Mouse (Mus musculus) heart, postnatal 36 days (tissue): ENCODE data around the gene Fam170b. TPM values are rescaled to one million over a fixed set of nuclear protein-coding genes. Genes with fewer than 3 reads are reported as not detected.

Experiments
- DNase-seq, 2 experiments: peaks; one replicate each; pipeline ENCODE4 v3.0.0; 2021 to 2022
- intact Hi-C: fragments of 180-260 bp; cut with DNase I; formaldehyde crosslinking; loops from one replicate; pipeline ENCODE4 v1.15.1; 2025
- total RNA-seq, 2 experiments: library from RNA; stranded (reverse); gene quantifications; 2 replicates each; pipeline ENCODE4 v1.2.3; 2021

Fam170b gene
- total RNA-seq, 2 experiments from 2014 or later, result 0.17 TPM; not detected in 1

DNA sequence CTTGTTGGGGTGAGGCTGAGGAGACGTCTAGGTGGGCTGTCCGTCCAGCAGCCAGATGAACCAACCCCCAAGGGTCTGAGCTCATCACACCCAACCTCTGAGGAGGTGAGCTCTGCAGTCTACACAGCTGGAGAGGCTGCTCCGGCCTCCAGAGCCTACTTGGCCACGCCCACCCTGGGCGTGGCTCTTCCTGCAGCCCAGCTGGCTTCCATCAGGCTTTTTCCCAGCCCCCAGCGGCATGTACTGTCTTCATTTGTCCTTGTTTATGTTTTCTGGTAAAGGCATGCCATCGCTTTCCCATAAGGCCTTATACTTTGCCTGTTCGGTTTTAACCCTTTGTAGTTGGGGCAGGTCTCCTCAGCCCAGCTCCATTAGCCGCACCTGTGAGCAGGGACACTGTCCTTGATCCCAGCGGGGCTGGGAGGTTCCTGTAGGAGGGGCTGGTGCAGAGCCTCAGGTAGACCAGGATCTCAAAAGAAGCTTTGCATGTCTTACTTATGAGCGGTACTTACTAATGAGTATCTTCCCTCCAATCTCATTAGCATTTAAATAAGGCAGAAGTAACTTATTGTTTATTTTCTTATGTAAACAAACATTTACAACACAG is 8.2 kb upstream of the Fam170b start:
- peak in 1 of 2 experiments; percentile 26 for DNase-seq
- intact Hi-C loops, result no loop called here

DNA sequence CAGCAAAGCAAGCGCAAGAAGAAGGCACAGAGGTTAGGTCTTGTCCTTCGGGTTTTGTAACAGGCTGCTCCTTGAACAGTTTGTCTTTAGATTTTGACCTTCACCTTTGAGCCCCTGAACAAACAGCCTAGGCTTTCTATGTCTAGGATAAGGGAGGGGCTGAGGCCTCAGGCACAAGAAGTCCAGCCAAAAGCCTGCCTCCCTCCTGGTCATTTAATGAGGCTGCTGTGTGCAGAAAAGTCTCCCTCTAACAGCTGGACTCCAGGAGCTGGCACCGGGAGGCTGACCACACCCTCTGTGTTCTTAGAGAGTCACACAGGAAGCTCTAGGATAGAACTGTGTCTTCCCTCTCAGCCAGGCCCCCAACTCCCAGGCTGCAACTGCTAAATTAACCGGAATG is 6.6 kb upstream of the Fam170b start:
- peak; percentile 52 to 58 for DNase-seq
- intact Hi-C loops, result no loop called here

DNA sequence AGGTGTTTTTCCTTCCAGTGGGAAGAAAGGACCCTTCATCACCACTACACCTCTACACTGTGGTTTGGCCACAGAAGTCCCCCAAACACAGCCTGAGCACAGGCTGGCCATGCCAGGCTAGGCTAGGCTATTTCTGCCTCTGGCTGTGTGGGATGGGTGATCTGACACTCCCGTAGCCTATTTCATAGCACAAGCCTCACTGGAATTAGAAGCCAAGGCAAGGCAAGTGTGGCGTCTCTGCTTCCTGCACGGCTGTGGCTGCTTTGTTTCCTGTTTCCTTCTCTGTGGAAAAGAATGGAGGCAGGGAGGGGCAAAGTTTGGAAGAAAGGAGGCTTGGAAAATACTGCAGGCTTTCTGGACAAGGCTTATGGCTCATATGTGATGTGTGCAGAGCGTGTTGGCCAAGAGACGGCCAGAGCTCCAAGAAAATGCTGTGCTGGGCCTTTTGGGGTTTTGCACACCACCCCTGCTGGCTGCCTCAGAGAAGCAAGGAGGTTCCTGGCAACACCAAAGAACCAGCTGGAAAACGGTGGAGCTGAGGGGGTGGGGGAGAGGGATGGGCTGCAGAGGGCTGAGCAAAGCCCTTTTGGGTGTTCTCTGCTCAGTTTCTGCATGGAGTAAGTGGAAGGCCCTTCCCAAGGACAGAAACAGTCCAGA is 5.6 kb upstream of the Fam170b start:
- DNase-seq, result peak; percentile 43 to 57
- intact Hi-C loops, result no loop called here

DNA sequence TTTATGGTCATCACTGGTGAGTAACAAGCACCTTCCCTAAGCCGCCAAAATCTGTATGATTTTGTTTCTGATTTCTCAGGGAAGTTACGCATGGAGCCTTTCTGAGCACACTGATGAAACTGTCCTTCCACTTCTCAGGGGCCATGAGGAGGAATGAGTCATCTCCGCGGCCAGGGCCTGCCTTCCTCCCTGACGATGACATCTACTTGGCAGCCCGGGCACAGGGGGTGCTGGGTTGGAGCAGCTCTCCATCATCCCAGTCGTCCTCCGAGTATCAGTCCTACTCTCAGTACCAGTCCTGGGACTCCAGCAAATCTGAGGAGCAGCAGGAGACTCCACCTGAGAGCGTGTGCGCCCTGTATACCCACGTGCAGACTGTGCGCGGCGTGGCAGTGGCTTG is 1.4 kb downstream of the Fam170b start:
- intact Hi-C loops, result no loop called here
- DNase-seq, result no peak

DNA sequence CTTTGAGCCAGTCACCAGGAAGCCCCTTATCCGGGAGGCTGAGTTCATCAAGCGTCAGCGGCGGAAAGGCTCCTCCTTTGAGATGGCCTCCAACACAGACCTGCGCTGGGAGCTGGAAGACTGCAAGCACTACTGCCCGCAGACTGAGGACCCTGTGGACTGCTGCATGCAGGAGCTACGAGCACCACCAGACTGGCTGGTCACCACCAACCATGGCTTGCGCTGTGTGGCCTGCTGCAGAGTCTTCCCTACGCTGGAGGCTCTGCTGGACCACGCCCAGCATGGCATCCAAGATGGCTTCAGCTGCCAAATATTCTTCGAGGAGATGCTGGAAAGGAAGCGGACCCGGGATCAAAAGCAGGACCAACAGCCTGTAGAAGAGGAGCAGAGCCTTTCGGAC is 1.8 kb downstream of the Fam170b start:
- intact Hi-C loops, result no loop called here
- DNase-seq, result no peak

DNA sequence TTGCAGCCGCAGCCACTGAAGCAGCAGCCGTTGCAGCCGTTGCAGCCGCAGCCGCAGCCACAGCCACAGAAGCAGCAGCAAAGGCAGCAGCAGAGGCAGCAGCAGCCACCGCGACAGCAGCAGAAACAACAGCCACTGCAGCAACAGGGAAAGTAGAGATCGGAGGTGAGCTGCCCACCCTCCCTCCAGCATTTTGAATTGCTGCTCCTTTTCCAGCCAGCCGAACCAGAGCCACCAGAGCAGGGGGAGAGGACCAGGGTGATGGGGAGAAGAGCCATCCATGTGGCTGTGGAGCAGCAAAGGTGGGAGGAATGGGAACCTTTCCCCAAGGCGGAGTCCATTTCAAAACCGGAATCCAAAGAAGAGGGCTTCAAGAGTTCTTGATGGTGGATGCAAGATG is 2.4 kb downstream of the Fam170b start:
- no peak for DNase-seq
- intact Hi-C loops, result no loop called here

DNA sequence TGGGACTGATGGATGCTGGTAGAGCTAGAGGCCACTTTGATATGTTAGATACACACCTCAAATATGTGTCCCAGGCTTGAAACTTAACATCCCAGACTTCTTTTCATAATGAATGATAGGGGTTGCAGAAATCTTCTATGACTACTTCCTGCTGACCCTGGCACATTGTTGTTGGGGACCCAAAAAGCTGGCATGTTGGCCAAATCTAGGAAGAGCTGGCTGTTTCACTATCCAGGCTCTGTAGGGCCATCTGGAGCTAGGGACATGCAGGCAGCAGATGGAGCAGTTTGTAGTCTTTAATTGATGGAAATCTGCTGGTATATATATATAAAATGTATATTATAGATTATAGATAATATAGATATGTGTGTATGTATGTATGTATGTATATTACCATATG is 8.3 kb downstream of the Fam170b start:
- intact Hi-C loops, result no loop called here
- DNase-seq, result no peak

DNA sequence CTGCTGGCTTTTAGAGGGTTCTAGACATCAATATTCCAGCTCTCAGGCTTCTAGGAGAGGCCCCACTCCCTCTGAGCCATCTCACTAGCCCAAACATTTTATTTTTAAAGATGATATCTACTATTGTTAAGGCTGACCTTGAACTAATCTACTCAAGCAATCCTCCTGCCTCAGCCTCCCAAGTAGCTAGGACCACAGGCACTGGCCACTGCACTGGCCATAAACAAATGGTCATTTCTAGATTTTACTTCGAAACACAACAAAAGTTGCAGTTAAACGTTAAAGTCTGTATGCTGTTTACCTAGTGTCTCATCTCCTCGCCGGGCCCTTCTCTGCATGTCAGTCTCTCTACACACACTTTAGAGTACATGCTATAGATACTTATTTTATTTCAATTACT is 20.3 kb downstream of the Fam170b start:
- DNase-seq, result no peak
- intact Hi-C loops, result loop anchor here (2.0 kb wide), 1 partner anchor 35 kb away; no protein-coding TSS in a partner anchor

DNA sequence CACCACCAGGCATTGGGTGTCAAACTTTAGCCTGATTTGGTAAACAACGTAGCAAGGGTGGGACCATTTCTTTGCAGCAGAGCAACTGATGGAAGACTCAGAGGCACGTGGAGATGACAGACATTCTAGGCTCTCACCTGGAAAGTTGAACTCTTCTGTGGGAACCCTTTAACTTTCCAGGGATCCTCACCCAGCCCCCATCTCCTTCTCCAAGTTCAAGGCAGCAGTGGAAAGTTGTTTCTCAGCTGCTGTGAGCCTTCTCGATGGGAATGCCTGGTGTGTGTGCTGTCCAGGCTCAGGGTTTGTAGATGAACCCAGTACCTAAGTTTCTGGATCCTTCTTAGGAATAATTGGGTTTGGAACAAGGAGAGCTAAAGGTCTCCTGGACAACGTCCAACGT is 22.5 kb downstream of the Fam170b start:
- DNase-seq, result no peak
- intact Hi-C loops, result loop anchor here (2.0 kb wide), 1 partner anchor 105 kb away; no protein-coding TSS in a partner anchor

DNA sequence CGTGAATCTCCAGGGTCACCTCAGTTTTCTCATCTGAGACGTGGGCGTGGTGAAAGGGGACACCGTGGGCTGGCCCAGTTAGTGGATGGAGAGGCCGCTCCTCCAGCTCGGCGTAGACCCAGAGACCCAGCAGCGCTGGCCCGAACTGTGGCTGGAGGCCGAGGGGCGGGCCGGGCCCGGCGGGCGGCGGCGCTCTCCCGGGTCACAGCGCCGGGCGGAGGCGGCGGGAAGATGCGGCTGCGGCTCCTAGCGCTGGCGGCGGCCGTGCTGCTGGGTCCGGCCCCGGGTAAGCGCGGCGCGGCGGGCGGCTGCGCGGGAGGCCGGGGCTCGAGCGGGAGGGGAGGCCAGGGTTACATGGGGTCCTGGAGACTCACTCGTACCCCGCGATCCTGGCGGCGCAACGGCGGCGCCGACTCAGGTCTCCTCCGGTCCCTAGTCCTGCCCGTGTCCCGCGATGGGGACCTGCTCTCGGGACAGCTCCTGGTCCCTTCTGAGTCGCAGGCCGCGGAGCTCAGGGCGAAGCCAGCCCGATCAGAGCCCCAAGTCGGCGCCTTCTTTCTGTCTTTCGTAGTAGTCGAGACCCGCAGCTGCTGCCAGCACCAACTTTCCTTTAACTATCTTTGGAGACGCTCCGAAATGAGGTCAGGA is 23.0 kb downstream of the Fam170b start, which contains the start of gene Vstm4:
Vstm4 (plus strand) TSS at position 76 of the 648 bp plus-strand sequence.
- peak; percentile 72 to 78 for DNase-seq
- intact Hi-C loops, result loop anchor here (2.0 kb wide), 1 partner anchor 104 kb away; no protein-coding TSS in a partner anchor

DNA sequence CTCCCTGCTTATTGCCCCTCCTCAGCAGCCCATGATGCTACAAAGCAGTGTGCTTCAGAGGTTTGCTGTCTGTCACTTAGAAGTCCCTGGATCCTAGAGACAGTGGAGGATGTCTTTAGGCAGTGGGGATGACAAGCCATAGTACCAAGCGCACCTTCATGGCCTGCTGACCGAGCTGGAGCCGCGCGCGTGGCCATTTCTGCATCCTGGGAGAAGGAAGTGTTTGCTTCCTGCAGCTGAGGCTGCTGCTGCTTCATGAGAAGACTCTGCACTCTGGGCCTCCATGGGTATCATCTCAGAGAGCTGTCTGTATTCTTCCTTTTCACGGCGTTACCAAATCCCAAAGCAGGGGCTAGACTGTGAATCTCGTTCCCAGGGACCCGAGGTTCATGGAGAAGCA is 24.6 kb downstream of the Fam170b start:
- intact Hi-C loops, result no loop called here
- DNase-seq, result no peak

DNA sequence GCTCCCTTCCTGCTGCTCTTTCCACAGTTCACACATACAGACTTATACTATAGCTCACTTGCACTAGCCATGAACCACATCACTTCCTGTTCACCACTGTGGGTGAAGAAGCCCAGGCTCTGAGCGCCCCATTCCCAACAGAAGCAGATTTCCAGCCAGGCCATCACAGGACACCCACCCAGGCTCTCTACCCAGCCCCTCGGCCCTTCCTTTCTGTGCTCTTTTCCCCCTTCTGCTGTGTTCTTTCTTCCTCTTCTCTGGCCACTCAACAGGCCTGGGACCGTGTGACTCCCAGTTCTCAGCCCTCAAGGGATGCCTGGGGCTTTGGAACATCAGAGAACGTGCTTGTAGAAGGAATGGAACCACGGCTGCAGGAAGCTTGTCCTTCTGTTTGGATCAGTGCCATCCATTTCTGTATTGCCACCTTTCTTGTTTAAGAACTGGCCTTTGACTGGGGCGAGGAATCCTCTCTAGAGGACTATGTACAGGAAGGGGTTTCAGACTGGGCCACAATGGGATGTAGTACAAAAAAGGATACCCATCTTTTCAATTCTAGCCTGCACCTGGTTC is 25.3 kb downstream of the Fam170b start:
- no peak for DNase-seq
- intact Hi-C loops, result no loop called here

DNA sequence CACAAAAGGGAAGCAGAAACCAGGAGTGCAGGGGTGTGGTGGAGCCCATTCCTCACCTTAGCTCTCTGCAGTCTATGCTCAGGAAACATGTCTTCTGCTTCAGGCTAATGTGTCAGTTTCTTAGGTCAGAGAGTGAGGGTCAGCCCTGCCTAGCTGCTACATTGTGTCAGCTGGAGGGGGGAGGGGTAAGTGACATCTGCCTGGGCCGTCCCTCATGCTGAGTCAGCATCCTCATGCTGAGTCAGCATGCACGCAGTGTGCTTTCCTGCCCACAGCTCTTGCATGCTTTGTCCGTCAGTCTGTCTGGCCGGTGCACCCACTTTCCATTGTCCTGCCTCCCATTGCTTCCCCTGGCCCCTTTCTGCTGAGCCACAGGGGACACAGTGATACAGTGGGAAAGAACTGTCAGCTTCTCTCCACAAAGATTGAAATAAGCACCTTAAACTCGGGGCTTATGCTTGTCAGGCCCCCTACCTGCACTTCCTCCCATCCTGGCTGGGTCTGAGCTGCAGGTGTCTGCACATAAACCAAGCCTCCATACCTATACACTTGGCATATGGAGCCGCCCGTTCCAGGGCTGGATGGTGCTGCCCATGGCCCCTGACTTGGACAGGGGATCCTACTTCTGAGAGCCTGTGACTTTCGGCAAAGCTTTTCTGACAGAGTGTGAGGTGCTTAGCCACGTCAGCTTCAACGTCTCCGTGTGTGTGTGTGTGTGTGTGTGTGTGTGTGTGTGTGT is 26.2 kb downstream of the Fam170b start:
- intact Hi-C loops, result no loop called here
- DNase-seq, result no peak

DNA sequence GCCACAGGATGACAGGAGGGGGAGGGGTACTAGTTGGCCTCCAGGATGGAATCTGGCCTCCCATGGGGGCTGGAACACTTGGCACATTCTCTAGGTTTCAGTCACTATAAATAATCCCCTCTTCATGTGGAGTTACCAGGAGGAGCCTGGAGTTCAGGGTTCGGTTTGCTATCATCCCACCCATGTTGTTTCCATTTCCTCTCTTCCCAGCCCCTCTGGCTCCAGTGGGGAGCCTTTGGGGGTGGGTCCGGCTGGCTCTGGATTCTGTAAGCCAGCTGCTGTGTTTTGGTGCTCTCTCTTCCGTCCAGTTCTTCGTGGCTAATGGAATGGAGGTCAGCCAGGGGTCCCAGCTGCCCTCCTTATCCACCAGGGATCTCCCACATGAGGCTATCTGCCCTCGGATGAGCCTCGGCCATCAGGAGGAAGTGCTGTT is 27.4 kb downstream of the Fam170b start:
- DNase-seq, result peak; percentile 23 to 56
- intact Hi-C loops, result no loop called here

DNA sequence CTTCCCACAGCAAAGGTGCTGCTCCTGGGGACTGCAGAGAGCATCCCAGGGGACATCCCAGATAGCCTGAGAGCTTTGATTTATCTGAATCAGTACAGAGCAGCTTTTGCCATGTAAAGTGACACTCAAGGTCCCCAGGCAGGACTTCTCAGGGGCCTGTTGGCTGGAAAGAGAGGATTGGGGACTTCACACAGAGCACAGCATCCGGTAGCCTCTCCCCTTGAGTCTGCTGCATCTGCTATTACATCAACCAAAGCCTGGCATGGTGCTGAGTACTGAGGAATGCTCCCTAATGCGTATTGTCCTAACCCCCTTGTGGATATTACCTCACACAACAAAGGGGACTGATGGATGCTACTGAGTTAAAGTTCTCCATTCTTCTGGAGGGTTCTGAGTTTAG is 27.9 kb downstream of the Fam170b start:
- intact Hi-C loops, result no loop called here
- no peak for DNase-seq

DNA sequence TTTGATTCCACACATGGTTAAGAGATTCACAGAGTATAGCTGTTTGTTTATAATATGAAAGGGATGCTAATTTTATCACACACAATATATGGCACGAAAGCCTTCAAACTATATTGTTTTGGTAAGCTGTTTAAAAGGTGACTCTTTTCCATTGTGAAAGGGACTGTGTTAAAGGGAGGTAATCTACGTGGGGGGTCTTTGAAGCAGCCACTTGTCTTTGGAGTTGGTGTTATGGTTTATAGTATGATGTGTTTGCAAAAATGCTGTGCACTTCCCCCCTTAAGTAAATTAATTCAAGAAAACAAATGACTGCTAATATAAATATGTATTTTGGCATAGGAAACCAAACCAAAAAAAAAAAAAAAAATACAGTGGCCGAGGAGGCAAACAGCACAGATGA is 31.6 kb downstream of the Fam170b start:
- no peak for DNase-seq
- intact Hi-C loops, result no loop called here

DNA sequence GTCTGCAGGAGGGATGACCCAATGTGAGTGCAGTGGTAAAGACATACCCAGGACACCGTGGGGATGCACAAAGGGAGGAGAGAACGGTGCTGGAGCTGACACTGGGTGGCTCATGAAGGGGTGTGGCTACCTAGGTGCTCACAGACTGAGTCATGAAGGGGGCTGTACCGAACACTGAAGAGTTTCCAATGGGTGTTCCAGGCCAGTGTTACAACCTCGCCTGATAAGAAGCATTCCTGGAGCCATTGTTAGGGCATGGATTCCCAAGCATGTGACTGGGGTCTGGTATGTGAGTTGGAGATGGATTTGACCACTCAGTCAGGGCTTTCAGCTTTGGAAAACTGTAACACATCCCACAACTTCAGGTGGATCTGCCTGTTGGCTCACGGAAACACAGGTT is 38.2 kb downstream of the Fam170b start:
- intact Hi-C loops, result no loop called here
- DNase-seq, result no peak

DNA sequence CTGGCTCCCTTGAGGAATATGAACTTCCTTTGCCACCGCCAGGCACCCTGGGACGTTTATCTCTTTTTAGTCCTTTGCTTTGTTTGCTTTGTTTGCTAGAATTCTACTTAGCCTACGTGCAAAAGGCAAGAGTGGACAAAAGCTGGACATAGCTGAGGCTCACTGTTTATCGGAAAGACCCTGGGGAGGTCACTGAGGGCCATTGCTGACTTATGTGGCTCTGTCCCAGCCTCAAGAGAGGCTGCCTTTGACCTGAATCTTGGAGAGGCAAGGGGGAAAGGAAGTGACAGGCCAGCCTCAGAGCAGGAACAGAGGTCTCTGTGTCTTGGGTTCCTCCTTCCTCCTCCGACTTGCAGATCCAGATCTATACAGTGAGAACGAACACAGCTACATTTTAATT is 43.8 kb downstream of the Fam170b start:
- intact Hi-C loops, result no loop called here
- no peak for DNase-seq

DNA sequence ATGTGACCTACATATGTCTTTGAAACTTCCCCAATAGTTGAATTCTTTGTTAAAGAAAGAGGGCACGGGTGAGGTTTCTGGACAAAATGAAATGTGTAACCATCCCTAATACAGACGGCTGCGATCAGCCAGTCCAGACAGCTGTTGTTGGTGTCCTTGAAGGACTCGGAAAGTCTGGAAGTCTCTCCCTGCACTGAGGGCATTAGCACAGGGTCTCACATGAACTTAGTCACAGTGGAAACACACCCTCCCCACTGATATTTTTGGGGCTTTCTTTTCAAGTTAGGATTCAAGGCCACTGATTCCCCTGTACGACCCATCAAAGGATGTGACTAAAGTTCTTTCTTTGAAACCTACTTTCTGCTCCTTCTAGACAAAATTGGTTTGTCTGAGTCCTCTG is 46.6 kb downstream of the Fam170b start:
- DNase-seq, result no peak
- intact Hi-C loops, result no loop called here

DNA sequence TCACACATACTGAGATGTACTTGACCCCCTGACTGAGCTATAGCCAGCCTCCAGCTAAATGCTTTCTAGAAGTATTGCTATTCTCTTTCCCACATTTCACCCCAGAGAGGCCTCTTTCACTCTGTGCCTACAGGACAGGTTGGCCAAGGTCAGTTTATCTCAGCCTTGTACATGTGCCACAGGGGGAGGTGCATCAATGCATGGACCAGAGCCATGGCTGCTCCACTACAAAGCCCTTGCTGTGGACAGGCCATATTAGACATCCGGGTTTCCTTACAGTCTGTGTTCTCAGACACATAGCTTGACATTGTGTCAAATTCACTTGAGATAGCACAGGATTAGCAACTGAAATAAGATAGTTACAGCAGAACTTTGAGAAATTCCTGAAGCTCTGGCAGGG is 47.9 kb downstream of the Fam170b start:
- intact Hi-C loops, result no loop called here
- peak; percentile 43 to 46 for DNase-seq
